Mouse (Mus musculus) neural tube, embryonic 15.5 days (tissue): Measurements from ENCODE around the gene Gad2. TPM values are rescaled to one million over a fixed set of nuclear protein-coding genes. Genes with fewer than 3 reads are reported as not detected.

ENCODE experiments used
- ATAC-seq: fragments of 200-750 bp; cut with Nextera tagmentation; 2 replicates; pipeline ENCODE4 v1.8.0; 2017; ENCODE audit warnings: mild to moderate bottlenecking, moderate TSS enrichment, moderate library complexity; ENCODE audit not compliant: low FRiP score
- H3K27ac ChIP-seq: fragments of 300-500 bp; sonication (generic); replicated peaks from 2 replicates; pipeline ENCODE4 v1.5.1; 2015; ENCODE audit warnings: mild to moderate bottlenecking, inconsistent platforms
- H3K27me3 ChIP-seq: fragments of 300-500 bp; sonication (generic); replicated peaks from 2 replicates; pipeline ENCODE4 v1.6.1; 2015; ENCODE audit warnings: inconsistent platforms
- H3K36me3 ChIP-seq: fragments of 300-500 bp; sonication (generic); 2 replicates; pipeline ENCODE4 v1.6.1; 2015; ENCODE audit warnings: inconsistent platforms
- H3K4me1 ChIP-seq: fragments of 300-500 bp; sonication (generic); 2 replicates; pipeline ENCODE4 v1.6.1; 2015; ENCODE audit warnings: inconsistent platforms
- H3K4me2 ChIP-seq: fragments of 300-500 bp; sonication (generic); 2 replicates; pipeline ENCODE4 v1.6.1; 2015; ENCODE audit warnings: inconsistent platforms, mild to moderate bottlenecking, moderate library complexity
- H3K4me3 ChIP-seq: fragments of 300-500 bp; sonication (generic); replicated peaks from 2 replicates; pipeline ENCODE4 v1.5.1; 2015; ENCODE audit warnings: mild to moderate bottlenecking, inconsistent platforms
- H3K9ac ChIP-seq: fragments of 300-500 bp; sonication (generic); replicated peaks from 2 replicates; pipeline ENCODE4 v1.6.1; 2015; ENCODE audit warnings: mild to moderate bottlenecking, inconsistent platforms
- H3K9me3 ChIP-seq: fragments of 300-500 bp; sonication (generic); replicated peaks from 2 replicates; pipeline ENCODE4 v1.6.1; 2016; ENCODE audit warnings: inconsistent platforms
- WGBS: fragments of 180-500 bp; shearing (Covaris S2); methylation state at CpG from one replicate; pipeline ENCODE4 v1.1.7; 2015; ENCODE audit warnings: mixed read lengths; 5-methylcytosine and 5-hydroxymethylcytosine counted together
- microRNA-seq: library from miRNA; unstranded; fragments of <30 nt; microRNA quantifications from one replicate; pipeline ENCODE4, GENCODE M21; 2017
- polyA plus RNA-seq: library from polyadenylated mRNA; unstranded; fragments of >200 nt; fragmentation: Nextera tagmentation; extraction: Ambion mirVana; gene quantifications from 2 replicates; pipeline ENCODE4 v1.2.1, GENCODE M21; 2015

Gene Gad2
- polyA plus RNA-seq, 1 experiment from 2014 or later: 35.7 TPM

GRCm38 (mm10) chr2:22736134-22736533, 114.1 kb downstream of the Gad2 start:
- no peak overlapping the region for H3K4me3 ChIP-seq
- no peaks in the 10 kb centered on the region for H3K4me1 ChIP-seq
- ATAC-seq: no peak
- WGBS: 83% methylated on average over 2 of the region's 2 CpGs
- H3K27me3 ChIP-seq: no peaks in the 10 kb centered on the region
- H3K4me2 ChIP-seq: no peak overlapping the region
- no peak overlapping the region for H3K27ac ChIP-seq
- H3K9me3 ChIP-seq: no peaks in the 10 kb centered on the region
- no peaks in the 10 kb centered on the region for H3K36me3 ChIP-seq
- H3K9ac ChIP-seq: no peak overlapping the region

- WGBS: 65% methylated on average over 1 of the region's 1 CpGs
- Histone ChIP-seq H3K4me1 (0 out of 2 replicates have a peak, but pooled peaks cover 3% of the 10 kb centered on the region), H3K36me3 (no peaks in the 10 kb centered on the region), H3K4me2 (no peak overlapping the region), H3K9ac (no peak overlapping the region), H3K27ac (no peak overlapping the region), H3K4me3 (no peak overlapping the region), H3K27me3 (no peaks in the 10 kb centered on the region), H3K9me3 (no peaks in the 10 kb centered on the region)
- no peak for ATAC-seq
Measured at GRCm38 (mm10) chr2:22739369-22739768, 117.4 kb downstream of the Gad2 start.

DNA sequence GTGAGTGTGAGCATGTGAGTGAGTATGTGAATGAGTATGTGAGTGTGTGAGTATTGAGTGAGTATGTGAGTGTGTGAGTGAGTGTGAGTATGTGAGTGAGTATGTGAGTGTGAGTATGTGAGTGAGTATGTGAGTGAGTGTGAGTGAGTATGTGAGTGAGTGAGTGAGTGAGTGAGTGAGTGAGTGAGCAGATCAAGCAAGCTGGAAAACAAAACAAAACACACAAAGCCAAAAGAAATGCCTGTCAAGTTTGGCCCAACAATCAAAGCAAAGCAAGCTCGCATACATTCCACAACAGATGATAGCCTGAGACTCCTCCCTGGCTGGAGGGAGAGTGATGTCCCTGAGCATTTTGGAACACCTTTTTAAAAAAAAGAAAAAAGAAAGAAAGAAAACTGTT, 118.4 kb downstream of the Gad2 start:
- Histone ChIP-seq H3K27me3 (no peaks in the 10 kb centered on the region), H3K36me3 (no peaks in the 10 kb centered on the region), H3K4me1 (0 out of 2 replicates have a peak, but pooled peaks cover 3% of the 10 kb centered on the region), H3K27ac (no peak overlapping the region), H3K4me3 (no peak overlapping the region), H3K9me3 (no peaks in the 10 kb centered on the region), H3K9ac (no peak overlapping the region), H3K4me2 (no peak overlapping the region)
- ATAC-seq: no peak
- WGBS: 79% methylated on average over 1 of the region's 1 CpGs

DNA sequence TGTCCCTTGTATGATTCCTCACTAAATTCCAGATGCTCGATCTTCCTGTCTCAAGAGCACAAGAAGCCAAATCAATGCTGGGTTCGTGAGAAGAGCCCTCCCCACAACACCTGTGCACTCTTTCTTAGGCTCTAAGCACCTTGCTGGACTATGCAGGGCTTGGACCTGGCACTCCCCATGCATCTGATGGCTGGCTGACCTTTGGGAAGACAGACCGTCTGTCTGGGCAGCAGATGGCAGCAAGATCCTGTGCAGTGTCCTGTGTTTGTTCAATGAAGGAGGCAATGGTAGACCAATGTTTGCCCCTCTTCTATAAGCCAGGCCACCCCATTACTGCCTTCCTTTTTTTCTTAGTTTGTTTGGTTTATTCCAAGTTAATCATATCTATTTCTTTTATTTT, 119.2 kb downstream of the Gad2 start:
- Histone ChIP-seq H3K27me3 (no peaks in the 10 kb centered on the region), H3K9ac (no peak overlapping the region), H3K4me1 (0 out of 2 replicates have a peak, but pooled peaks cover 3% of the 10 kb centered on the region), H3K9me3 (no peaks in the 10 kb centered on the region), H3K4me2 (no peak overlapping the region), H3K36me3 (no peaks in the 10 kb centered on the region), H3K27ac (no peak overlapping the region), H3K4me3 (no peak overlapping the region)
- 68% methylated on average over 3 of the region's 3 CpGs for WGBS
- no peak for ATAC-seq

Small RNA genes within 50 kb of the gene (microRNA-seq; reads per million reads assigned to microRNA genes)
- gene Gm23636 (not detected), gene Mir3967 (not detected)

Other genes with a start within 250 kb of the Gad2 start
- 1.2 and 4.7 TPM in 2 replicates for gene Apbb1ip, start 151.9 kb downstream of the Gad2 start, polyA plus RNA-seq